Mouse (Mus musculus): ENCODE data around the gene Rhov.

Rhov gene

GRCm38 (mm10) chr2:119270643-119271331 lies at the start of gene Rhov:
Gene Rhov (minus strand): TSS chr2:119271272.
- in situ Hi-C loops (cut with MboI, MseI), result no loop called here

GRCm38 (mm10) chr2:119320571-119320970 lies 49.5 kb upstream of the Rhov start:
- in situ Hi-C loops (cut with MboI, MseI), result no loop called here

DNA sequence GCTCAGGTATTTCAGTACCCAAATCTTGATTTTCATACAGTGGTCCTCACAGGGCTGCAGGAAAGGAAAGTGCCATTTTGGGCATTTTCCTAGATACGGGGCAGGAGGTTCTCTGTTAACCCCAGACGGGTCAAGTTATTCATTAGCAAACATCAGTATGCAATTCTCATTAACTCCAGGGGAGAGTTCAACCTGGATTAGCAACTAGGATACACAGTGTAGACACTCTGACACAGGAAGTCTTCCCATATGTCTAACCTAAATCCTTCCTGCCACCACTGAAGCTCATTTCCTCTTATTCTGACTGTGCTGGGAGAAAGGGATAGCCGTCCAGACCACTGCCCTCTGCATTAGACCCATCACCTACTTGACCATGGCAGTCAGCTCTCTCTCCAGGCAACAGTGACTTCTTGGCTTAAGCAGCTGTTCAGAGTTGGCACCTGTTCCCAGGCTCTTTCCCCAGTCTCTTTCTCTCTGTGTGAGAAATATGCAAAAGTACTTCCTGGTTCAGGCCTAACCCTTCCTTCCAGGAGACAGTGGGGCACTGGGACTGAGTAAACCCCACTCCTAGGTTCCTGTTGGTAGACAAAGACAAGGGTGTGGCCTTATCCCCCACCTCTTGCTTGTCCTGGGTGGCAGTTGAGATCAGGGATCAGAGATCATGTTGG lies 47.1 kb upstream of the Rhov start:
- in situ Hi-C loops (cut with MboI, MseI), result no loop called here

DNA sequence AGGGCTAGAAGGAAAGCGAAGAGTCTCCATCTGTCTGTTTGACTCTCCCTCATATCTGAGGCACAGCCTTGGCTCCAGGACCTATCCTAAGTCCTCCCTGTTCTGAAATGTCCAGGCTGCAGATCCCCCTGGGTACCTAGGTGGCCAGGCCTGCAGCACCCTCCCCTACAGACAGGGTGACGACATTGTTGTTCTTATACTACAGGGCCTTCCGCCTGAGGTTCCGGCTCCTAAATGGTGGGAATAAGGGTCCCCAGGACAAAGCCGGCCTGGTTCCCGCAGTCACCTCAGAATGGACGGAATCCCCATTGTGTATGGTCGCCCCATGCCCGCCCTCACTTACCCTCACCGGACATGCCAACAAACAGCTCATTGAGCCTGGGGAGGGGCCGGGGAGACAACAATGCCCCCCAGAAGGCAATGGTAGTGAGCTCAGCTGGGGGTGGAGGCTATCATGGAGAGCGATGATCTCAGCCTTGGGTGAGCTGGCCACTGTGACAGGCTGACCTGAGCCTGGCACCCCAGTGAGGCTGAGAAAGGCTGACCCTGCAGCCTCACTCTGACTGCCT lies 43.8 kb upstream of the Rhov start:
- in situ Hi-C loops (cut with MboI, MseI), result no loop called here

DNA sequence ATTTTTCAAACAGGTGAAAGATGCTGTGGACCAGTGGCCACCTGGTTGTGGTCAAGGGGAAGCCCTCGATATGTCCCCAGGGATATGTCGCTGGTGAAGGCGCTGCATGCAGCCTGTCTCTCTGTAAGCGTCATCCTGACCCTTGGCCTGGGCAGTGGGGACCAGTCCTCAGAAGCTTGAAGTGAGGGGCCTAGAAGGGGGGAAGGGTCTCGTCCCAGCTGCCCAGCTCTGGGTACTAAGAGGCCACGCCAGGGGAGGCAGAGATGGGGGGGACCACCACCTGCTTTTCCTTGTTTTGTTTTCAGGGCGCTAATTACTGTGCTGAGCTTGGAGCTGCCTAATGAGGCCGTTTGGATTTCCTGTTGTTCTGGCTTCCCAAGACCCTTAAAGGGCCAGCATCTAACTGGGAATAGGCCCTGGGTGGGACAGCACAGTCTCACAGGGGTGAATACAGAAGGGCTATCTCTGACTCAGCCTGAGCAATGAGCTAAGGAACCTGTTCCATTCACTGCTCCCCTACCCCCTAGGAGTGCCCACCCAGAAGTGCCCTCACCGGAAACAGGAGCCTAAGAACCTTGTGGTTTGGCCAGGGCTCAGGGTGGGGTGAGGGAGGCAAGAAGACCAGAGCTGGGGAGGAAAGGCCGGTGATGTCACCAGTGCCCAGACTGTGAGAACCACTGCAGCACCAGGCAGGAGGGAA lies 42.9 kb upstream of the Rhov start:
- in situ Hi-C loops (cut with MboI, MseI), result no loop called here

DNA sequence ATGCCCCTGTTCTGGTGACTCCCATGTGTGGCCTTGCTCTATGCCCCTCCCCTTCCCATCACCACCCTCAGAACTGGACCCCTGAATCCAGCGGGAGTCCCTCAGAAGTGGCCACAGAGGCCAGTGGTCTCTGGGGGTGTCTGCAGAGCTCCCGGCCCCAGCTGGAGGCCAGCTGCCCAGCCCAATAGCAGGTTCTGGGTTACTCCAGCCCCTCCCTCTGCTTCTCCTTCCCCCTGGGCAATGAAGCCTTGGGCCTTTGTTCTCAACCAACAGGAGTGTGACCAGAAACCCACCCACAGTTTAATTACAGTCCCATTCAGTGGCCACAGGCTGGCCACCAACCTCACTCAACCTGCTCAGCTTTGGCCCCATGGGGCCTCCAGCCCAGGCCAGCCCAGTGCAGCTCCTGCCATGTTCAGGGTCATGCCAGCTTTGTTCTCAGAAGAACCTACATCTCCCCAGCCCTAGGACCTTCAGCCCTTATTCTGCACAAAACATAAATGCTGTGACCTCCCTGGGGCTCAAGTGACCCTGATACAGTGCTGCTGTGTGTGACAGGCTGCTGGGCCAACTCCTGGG lies 41.4 kb upstream of the Rhov start:
- in situ Hi-C loops (cut with MboI, MseI), result no loop called here

GRCm38 (mm10) chr2:119311544-119311943 lies 40.5 kb upstream of the Rhov start:
- in situ Hi-C loops (cut with MboI, MseI), result no loop called here

- in situ Hi-C loops (cut with MboI, MseI), result no loop called here
Measured at GRCm38 (mm10) chr2:119304798-119305208, 33.7 kb upstream of the Rhov start.

DNA sequence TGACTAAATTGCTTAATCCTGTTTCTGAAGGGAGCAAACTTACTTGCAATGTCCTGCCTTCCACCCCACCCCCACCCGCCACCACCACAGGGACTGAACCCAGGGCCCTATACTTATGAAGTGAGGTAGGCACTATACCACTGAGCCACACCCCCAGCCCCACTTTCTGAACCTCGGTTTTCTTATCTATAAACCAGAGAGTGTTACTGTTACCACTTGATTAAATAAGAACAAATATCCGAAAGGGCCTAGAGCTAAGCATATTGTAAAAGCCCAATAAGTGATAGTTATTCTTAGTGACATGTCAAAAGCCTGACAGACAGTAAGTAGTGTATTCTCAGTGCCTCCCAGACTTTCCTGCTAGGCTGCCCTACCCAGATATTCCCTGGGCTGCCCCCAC lies 33.3 kb upstream of the Rhov start:
- in situ Hi-C loops (cut with MboI, MseI), result no loop called here

GRCm38 (mm10) chr2:119302876-119303275 lies 31.8 kb upstream of the Rhov start:
- in situ Hi-C loops (cut with MboI, MseI), result no loop called here

- in situ Hi-C loops (cut with MboI, MseI), result no loop called here
Measured at GRCm38 (mm10) chr2:119300819-119301493, 29.9 kb upstream of the Rhov start.

- in situ Hi-C loops (cut with MboI, MseI), result loop anchor here in 1 of 2 experiments (5.0 kb wide), 1 partner anchor 137 kb away; no protein-coding TSS in a partner anchor
Measured at GRCm38 (mm10) chr2:119299981-119300818, 29.1 kb upstream of the Rhov start.

DNA sequence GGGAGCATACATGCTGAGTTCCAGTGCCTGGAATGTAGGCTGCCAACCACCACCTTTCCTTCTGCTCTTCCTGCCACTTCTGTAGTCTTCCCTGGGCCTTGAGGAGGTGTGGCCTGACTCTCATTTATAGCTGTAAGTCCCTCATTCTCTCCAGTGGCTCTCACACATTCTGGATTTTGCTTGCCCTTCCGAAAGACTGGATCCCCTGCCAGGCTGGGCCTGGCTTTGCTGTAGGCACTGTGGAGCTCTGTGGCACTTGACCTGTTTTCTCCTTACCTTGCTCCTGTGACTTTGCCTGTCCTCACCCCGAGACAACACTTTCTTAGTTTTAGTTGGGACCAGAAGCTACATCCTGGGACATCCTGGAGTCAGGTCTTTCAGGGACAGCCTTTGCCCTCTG lies 27.8 kb upstream of the Rhov start:
- in situ Hi-C loops (cut with MboI, MseI), result loop anchor here in 1 of 2 experiments (5.0 kb wide), 1 partner anchor 138 kb away; no protein-coding TSS in a partner anchor

GRCm38 (mm10) chr2:119298330-119298729 lies 27.3 kb upstream of the Rhov start:
- in situ Hi-C loops (cut with MboI, MseI), result loop anchor here in 1 of 2 experiments (5.0 kb wide), 1 partner anchor 139 kb away; no protein-coding TSS in a partner anchor

GRCm38 (mm10) chr2:119297506-119297905 lies 26.4 kb upstream of the Rhov start:
- in situ Hi-C loops (cut with MboI, MseI), result loop anchor here in 1 of 2 experiments (5.0 kb wide), 1 partner anchor 140 kb away; no protein-coding TSS in a partner anchor

DNA sequence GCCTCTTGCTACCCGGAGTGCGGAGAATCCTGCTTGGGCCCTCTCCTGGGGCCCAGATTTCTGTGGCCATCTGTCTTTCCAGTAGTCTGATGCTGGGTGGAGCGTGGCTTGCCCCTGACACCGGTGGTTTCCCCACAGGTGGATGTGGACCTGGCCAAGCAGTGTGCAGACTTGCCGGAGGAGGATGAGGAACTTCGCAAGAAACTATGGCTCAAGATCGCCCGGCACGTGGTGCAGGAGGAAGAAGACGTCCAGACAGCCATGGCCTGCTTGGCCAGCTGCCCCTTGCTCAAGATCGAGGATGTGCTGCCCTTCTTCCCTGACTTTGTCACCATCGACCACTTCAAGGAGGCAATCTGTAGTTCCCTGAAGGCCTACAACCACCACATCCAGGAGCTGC lies 25.7 kb upstream of the Rhov start:
- in situ Hi-C loops (cut with MboI, MseI), result loop anchor here in 1 of 2 experiments (5.0 kb wide), 1 partner anchor 141 kb away; no protein-coding TSS in a partner anchor

- in situ Hi-C loops (cut with MboI, MseI), result no loop called here
Measured at GRCm38 (mm10) chr2:119294411-119294810, 23.3 kb upstream of the Rhov start.

GRCm38 (mm10) chr2:119293776-119294390 lies 22.8 kb upstream of the Rhov start:
- in situ Hi-C loops (cut with MboI, MseI), result no loop called here

DNA sequence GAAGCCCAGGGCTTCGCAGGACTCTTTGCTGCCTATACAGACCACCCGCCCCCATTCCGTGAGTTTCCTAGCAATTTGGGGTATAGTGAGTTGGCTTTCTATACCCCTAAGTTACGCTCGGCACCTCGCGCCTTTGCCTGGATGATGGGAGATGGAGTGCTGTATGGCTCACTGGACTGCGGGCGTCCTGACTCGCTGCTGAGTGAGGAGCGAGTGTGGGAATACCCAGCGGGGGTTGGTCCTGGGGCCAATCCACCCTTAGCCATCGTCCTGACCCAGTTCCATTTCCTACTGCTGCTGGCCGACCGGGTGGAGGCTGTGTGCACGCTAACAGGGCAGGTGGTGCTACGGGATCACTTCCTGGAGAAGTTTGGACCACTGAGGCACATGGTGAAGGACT lies 22.2 kb upstream of the Rhov start:
- in situ Hi-C loops (cut with MboI, MseI), result no loop called here

DNA sequence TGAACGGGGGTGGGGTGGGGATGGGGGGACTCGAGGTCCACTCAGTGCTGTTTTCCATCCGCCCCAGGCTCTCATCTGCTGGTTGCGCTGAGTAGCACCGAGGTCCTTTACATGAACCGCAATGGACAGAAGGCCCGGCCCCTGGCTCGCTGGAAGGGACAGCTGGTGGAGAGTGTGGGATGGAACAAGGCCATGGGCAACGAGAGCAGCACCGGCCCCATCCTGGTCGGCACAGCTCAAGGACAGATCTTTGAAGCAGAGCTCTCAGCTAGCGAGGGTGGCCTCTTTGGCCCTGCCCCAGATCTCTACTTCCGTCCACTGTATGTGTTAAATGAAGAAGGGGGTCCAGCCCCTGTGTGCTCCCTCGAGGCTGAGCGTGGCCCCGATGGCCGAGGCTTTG lies 21.8 kb upstream of the Rhov start:
- in situ Hi-C loops (cut with MboI, MseI), result no loop called here
